1 mouse cellular context compared by ENCODE assay signal in genomic region chr14:20885091-20885888, GRCm38 (mm10).
TF ChIP-seq lines count a peak whose summit lies in the region.

No protein-coding gene starts in this region.

TF ChIP-seq in MEL, 35 proteins besides CTCF, POLR2A, EP300 and RAD21 (continued from another document):
- TF ChIP-seq ZKSCAN1 (IDR thresholded peaks at IDR 0.05; ENCODE audit: low read depth, low read length) (no peak), UBTF (IDR thresholded peaks at IDR 0.05; ENCODE audit: borderline replicate concordance, insufficient read depth, low read depth, low read length) (no peak), SMC3 (IDR thresholded peaks at IDR 0.05; ENCODE audit: low read depth, low read length) (0 out of 2 replicates have a peak, but pooled peaks have one; percentile 6), CHD2 (IDR thresholded peaks at IDR 0.05; ENCODE audit: low read length) (0 out of 2 replicates have a peak, but pooled peaks have one; percentile 33), ZC3H11A (IDR thresholded peaks at IDR 0.05; ENCODE audit: low read depth, low read length) (no peak), E2F4 (IDR thresholded peaks at IDR 0.05; ENCODE audit: borderline replicate concordance, low read depth, low read length) (peak; percentile 57; the same call in 1 of the 2 replicates), SIN3A (IDR thresholded peaks at IDR 0.05; ENCODE audit: low read length) (peak; percentile 97), CHD1 (IDR thresholded peaks at IDR 0.05; ENCODE audit: low read depth, low read length) (0 out of 2 replicates have a peak, but pooled peaks have one; percentile 65), MXI1 (IDR thresholded peaks at IDR 0.05; ENCODE audit: low read depth, low read length) (peak; percentile 82; the same call in 1 of the 2 replicates), POLR2AphosphoS5 (IDR thresholded peaks at IDR 0.05; ENCODE audit: borderline replicate concordance, low read depth, low read length) (no peak), MAZ (IDR thresholded peaks at IDR 0.05; ENCODE audit: low read depth, low read length) (peak; percentile 66), MYC (IDR thresholded peaks at IDR 0.05; ENCODE audit: low read depth, low read length) (no peak), BHLHE40 (IDR thresholded peaks at IDR 0.05; ENCODE audit: borderline replicate concordance, low read depth, low read length) (peak; percentile 80), MEF2A (IDR thresholded peaks at IDR 0.05; ENCODE audit: extremely low read depth, insufficient replicate concordance, low read depth, low read length, poor library complexity, severe bottlenecking) (peak; percentile 99), TBP (IDR thresholded peaks at IDR 0.05; ENCODE audit: low read depth, low read length) (0 out of 2 replicates have a peak, but pooled peaks have one; percentile 6), ETS1 (IDR thresholded peaks at IDR 0.05; ENCODE audit: low read depth, low read length) (peak; percentile 99), NRF1 (IDR thresholded peaks at IDR 0.05; ENCODE audit: insufficient read depth, low read depth, low read length, poor library complexity, severe bottlenecking) (no peak), ZNF384 (IDR thresholded peaks at IDR 0.05; ENCODE audit: low read depth, low read length) (peak; percentile 67; the same call in 1 of the 2 replicates), USF1 (IDR thresholded peaks at IDR 0.05; ENCODE audit: low read depth, low read length) (no peak), ELF1 (IDR thresholded peaks at IDR 0.05; ENCODE audit: low read depth, low read length) (peak; percentile 69), MAFK (IDR thresholded peaks at IDR 0.05; ENCODE audit: borderline replicate concordance, low read depth, low read length) (peak; percentile 93)
